Mouse (Mus musculus) B cell, adult 62 days (primary cell): ENCODE measurements around the gene Ccdc85c. TPM values are rescaled to one million over a fixed set of nuclear protein-coding genes. Genes with fewer than 3 reads are reported as not detected.

ENCODE experiments used
- total RNA-seq: library from RNA; stranded (reverse); gene quantifications from 4 replicates; pipeline ENCODE4 v1.2.4, GENCODE M21; 2023

Gene Ccdc85c
- total RNA-seq: 0.56 to 0.92 TPM (median 0.80 TPM) in 4 replicates

GRCm38 (mm10) chr12:108274661-108275507, at the start of gene Ccdc85c:
Gene Ccdc85c (minus strand): TSS chr12:108275425.

GRCm38 (mm10) chr12:108305812-108306794, 30.9 kb upstream of the Ccdc85c start, which contains the start of gene Hhipl1:
Gene Hhipl1 (plus strand): TSS chr12:108306270.

GRCm38 (mm10) chr12:108179321-108180266, 95.6 kb downstream of the Ccdc85c start, which contains the start of gene Ccnk:
Gene Ccnk (plus strand): TSS chr12:108179579.

GRCm38 (mm10) chr12:108179246-108179320, 96.1 kb downstream of the Ccdc85c start, which contains the start of gene Setd3:
Gene Setd3 (minus strand): TSS chr12:108179314.

Other genes starting within 250 kb of the Ccdc85c start
- 57.5 to 68.0 TPM (median 63.6 TPM) in 4 replicates for gene Setd3, start 96.1 kb downstream of the Ccdc85c start, total RNA-seq
- gene Ccnk, start 95.8 kb downstream of the Ccdc85c start, total RNA-seq: 104 to 118 TPM (median 111 TPM) in 4 replicates
- not detected in 4 replicates for gene Hhipl1, start 30.8 kb upstream of the Ccdc85c start, total RNA-seq
- gene Cyp46a1, start 59.0 kb upstream of the Ccdc85c start, total RNA-seq: 0.25 TPM in 1 of 4 replicates, not detected in the others
- gene Eml1, start 95.5 kb upstream of the Ccdc85c start, total RNA-seq: not detected in 4 replicates